Mouse (Mus musculus) ovary, adult 18-20 months (tissue): ENCODE measurements around the gene Gng12.
A peak's percentile ranks its signal among the peaks of the same experiment; 100 is the strongest.
"Not testable (repeated sequence)": the region's sequence is repeated elsewhere in the genome, so short reads cannot be mapped to it uniquely, and the experiment has no call there.

ENCODE experiments used
- DNase-seq: peaks from one replicate; pipeline ENCODE4 v3.0.0; 2022; ENCODE audit warnings: low spot score, mixed read lengths

Gng12 gene

GRCm38 (mm10) chr6:66896119-66896920 is at the start of gene Gng12:
Gene Gng12, plus strand, starts transcription at chr6:66896397.
- peak; percentile 80 for DNase-seq

DNA sequence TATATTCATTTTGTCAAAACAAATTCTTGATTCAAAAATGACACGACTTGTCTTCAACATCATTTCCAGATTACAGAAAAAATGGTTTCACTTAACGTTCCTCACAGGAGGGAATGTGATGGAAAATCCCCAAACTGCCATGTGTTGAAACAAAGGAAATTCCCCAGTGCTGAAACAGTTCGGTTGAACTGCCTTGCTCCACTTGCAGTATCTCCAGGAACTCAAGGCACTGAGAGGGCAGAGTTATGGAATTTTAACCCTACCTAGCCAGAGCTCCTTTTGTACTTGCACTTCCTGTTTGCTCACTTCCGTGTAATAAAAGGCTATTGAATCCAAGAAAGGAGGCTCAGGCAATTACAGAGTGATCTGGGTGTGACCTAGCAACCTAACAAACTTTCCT is 47.3 kb upstream of the Gng12 start:
- DNase-seq = no peak

DNA sequence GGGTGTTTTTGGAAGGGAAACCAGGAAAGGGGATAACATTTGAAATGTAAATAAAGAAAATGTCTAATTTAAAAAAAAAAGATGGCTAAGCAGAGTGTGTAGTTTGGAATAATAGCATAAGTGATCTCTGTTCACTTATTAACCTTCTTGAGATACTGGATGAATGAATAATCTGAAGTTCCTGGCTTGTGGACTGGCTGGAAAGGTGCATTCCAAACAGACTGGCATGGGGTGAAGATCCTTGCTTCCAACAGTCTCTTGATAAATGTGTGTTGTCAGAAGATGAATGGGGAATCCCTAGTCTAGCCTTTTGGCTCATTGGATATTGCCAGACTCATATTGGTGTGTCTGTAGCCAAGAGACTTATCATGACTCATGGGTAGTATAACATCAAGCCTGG is 40.0 kb upstream of the Gng12 start:
- DNase-seq = no peak

DNA sequence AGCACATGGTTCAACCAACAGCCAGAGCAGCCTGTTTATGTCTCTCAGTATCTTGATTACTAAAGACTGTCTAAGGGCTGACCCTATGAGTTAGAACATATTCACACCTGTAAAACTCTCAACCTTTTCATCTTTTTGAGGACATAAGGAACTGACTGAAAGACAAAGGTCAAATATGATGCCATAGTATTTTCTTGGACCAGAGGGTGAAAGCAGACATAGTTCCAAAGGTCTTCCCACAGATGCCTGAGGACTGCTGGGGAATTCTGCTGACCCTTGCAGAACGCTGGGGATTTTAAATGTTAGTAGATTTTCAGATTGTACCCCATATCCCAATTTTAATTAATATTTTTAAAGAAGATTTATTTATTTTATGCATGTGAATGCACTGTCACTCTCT is 37.8 kb upstream of the Gng12 start:
- no peak for DNase-seq

- no peak for DNase-seq
Observed at GRCm38 (mm10) chr6:66859391-66859790, 36.8 kb upstream of the Gng12 start.

DNA sequence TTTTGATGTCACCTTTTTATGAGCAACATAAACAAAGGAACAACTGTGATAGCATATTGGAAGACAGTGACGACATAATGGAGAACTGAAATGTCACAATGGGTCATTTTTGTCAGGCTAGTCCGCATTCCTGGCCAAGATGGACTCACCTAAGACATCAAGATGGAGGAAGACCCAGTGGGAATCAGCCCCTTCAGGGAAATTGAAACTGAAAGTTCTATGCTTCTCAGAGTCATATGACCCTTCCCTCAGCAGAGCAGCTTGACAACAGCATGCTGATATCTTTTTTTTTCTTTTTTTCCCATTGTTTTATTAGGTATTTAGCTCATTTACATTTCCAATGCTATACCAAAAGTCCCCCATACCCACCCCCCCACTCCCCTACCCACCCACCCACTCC is 31.7 kb upstream of the Gng12 start:
- DNase-seq = no peak

GRCm38 (mm10) chr6:66866295-66866694 is 29.9 kb upstream of the Gng12 start:
- DNase-seq = no peak

GRCm38 (mm10) chr6:66877048-66877447 is 19.1 kb upstream of the Gng12 start:
- DNase-seq = not testable (repeated sequence)

DNA sequence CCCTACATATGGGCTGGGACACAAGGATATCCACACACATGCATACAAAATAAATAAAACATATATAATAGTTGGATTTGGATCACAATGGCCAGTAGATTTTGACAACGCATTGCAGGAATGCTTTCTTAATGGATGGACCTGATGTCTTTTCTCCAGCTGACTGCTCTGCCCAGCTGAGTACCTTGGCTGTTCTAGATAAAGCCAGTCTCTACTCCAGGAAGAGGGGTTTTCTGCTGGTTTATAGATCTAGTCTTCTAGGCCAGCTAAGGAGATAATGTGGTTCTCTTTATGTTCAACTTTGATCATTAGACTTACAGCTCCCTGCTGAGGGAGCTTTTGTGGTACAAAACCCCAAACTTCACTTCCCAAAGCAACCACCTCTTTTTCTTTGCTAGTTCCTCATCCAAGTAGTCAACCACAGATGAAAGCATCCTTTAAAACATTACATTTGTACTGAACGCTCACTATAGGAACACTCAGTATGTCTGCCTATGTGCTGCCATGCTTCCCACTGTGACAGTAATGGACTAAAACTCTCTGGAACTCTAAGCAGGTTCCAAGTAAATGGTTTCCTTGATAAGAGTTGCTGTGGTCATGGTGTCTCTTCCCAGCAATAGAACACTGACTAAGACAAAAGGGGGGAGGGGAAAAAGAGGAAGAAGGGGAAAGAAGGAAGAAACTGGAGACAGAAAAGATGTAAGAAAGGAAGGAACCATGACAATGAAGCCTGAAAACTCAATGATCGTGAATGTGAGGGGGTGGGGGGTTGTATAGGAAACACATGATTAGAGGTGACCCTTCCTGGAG is 5.6 kb upstream of the Gng12 start:
- DNase-seq = no peak

- no peak for DNase-seq
Observed at GRCm38 (mm10) chr6:66893950-66894349, 2.2 kb upstream of the Gng12 start.

GRCm38 (mm10) chr6:66894999-66895398 is 1.2 kb upstream of the Gng12 start:
- DNase-seq = no peak

GRCm38 (mm10) chr6:66896921-66897645 is 886 bp downstream of the Gng12 start:
- DNase-seq = no peak

GRCm38 (mm10) chr6:66897994-66898393 is 1.8 kb downstream of the Gng12 start:
- DNase-seq = no peak

DNA sequence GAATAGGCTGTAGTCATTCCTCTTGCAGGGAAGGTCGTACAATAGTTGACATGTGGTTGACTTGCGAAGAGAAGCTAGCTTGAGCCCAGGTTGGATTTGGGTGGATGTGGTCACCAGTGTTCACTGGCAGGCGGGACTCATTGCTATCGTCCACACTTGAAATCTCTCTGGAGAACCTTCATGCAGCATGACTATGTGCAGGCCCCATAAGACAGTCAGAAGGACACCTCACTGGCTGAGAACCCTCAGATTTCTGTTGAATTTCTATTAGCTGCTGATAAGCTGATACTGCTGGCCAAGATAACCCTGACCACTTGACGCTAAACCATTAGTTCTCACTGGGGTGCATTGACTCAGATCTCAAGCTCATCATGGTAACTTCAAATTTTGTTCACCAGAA is 5.7 kb downstream of the Gng12 start:
- DNase-seq = no peak

GRCm38 (mm10) chr6:66903206-66903605 is 7.0 kb downstream of the Gng12 start:
- DNase-seq = no peak

GRCm38 (mm10) chr6:66903720-66904119 is 7.5 kb downstream of the Gng12 start:
- no peak for DNase-seq

DNA sequence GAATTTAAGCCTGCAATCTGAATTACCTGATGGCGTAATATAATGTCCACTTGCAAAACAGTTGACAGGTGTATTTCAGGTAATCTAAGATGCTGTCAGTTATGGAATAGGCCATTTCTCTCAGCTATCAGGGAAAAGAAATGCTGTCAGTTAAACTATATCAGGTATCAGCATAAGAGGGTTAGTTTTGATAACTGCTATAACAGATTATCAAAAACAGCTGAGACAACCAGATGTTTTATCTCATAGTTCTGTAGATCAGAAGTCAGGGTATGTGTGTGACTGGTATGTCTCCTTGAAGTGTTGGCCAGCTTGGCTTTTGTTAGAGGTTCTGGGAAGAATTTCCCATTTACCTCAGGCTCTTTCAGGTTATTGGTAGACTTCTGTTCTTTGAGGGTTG is 10.0 kb downstream of the Gng12 start:
- no peak for DNase-seq

DNA sequence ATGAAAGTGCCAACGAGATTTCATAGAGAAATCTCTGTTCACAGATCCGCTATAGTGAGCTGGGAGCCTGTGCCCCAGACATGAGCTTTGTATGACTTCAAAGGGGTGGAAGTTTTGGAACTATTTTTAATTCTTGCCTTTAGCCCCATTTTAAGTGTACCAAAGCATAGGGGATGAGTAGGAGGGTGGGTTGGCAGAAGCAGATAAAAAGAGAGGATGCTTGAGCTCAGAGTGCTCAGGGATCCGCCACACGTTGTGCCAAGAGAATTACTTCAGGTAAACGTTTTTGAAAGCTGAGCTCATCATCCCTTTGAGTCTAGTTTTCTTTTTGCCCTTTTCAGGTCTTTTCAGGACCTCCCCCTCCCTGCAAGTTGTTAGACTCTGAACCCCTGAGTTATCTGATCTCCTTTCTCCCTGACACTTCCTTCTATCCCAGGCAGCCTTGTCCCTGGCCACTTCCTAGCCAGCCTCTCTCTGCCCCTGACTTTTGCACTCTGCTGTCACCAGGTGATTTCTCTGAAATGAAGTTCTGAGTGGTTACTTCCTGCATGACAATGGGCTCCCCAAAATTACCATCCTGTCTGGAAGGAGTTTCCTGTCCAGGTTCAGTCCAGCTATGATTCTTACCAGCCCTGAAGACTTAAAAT is 12.3 kb downstream of the Gng12 start:
- no peak for DNase-seq

- DNase-seq = no peak
Observed at GRCm38 (mm10) chr6:66910493-66911435, 14.6 kb downstream of the Gng12 start.

DNA sequence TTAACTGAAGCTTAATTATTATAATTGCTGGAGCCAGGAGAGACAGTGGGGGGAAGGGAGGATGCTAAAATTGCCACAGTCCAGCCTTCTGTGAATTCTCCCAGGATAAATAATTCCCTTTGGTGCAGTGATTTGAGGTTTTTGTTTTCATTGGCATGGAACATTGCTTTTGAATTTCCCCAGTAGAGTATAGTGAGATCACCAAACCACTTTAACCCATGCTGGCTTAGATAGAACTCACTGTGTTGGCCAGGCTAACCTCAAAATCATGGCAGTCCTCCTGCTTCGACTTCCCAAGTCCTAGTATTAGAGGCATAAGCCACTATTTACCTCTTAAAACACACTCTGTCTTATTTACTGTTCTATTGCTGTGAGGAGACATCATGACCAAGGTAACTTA is 17.2 kb downstream of the Gng12 start:
- DNase-seq = no peak

GRCm38 (mm10) chr6:66915592-66915991 is 19.4 kb downstream of the Gng12 start:
- no peak for DNase-seq
